Mouse (Mus musculus) kidney, embryonic 15.5 days (tissue): ENCODE results near the gene Pgm3. TPM values are rescaled to one million over a fixed set of nuclear protein-coding genes. Genes with fewer than 3 reads are reported as not detected.
"Not testable (repeated sequence)": the region's sequence is repeated elsewhere in the genome, so short reads cannot be mapped to it uniquely, and the experiment has no call there.

Source experiments
- ATAC-seq: fragments of 200-750 bp; cut with Nextera tagmentation; replicated peaks from 2 replicates; pipeline ENCODE4 v1.8.0; 2017; ENCODE audit warnings: moderate TSS enrichment; ENCODE audit not compliant: low FRiP score
- H3K27ac ChIP-seq: fragments of 300-500 bp; sonication (generic); 2 replicates; pipeline ENCODE4 v1.5.1; 2015; ENCODE audit warnings: mild to moderate bottlenecking, inconsistent platforms
- H3K27me3 ChIP-seq: fragments of 300-500 bp; sonication (generic); 2 replicates; pipeline ENCODE4 v1.6.1; 2015; ENCODE audit warnings: inconsistent platforms
- H3K36me3 ChIP-seq: fragments of 300-500 bp; sonication (generic); 2 replicates; pipeline ENCODE4 v1.6.1; 2015; ENCODE audit warnings: inconsistent platforms
- H3K4me1 ChIP-seq: fragments of 300-500 bp; sonication (generic); 2 replicates; pipeline ENCODE4 v1.6.1; 2015; ENCODE audit warnings: inconsistent platforms
- H3K4me2 ChIP-seq: fragments of 300-500 bp; sonication (generic); 2 replicates; pipeline ENCODE4 v1.6.1; 2015; ENCODE audit warnings: moderate library complexity, mild to moderate bottlenecking, inconsistent platforms
- H3K4me3 ChIP-seq: fragments of 300-500 bp; sonication (generic); replicated peaks from 2 replicates; pipeline ENCODE4 v1.5.1; 2015; ENCODE audit warnings: mild to moderate bottlenecking, inconsistent platforms
- H3K9ac ChIP-seq: fragments of 300-500 bp; sonication (generic); 2 replicates; pipeline ENCODE4 v1.6.1; 2015; ENCODE audit warnings: mild to moderate bottlenecking, inconsistent platforms
- H3K9me3 ChIP-seq: fragments of 300-500 bp; sonication (generic); replicated peaks from 2 replicates; pipeline ENCODE4 v1.6.1; 2016; ENCODE audit warnings: inconsistent platforms
- WGBS: fragments of 180-500 bp; shearing (Covaris S2); methylation state at CpG from one replicate; pipeline ENCODE4 v1.1.7; 2015; ENCODE audit warnings: mixed read lengths; 5-methylcytosine and 5-hydroxymethylcytosine counted together
- polyA plus RNA-seq: library from polyadenylated mRNA; unstranded; fragments of >200 nt; fragmentation: Nextera tagmentation; extraction: Ambion mirVana; gene quantifications from 2 replicates; pipeline ENCODE4 v1.2.1, GENCODE M21; 2015

The Pgm3 gene
- 40.0 and 40.6 TPM in 2 replicates for polyA plus RNA-seq

DNA sequence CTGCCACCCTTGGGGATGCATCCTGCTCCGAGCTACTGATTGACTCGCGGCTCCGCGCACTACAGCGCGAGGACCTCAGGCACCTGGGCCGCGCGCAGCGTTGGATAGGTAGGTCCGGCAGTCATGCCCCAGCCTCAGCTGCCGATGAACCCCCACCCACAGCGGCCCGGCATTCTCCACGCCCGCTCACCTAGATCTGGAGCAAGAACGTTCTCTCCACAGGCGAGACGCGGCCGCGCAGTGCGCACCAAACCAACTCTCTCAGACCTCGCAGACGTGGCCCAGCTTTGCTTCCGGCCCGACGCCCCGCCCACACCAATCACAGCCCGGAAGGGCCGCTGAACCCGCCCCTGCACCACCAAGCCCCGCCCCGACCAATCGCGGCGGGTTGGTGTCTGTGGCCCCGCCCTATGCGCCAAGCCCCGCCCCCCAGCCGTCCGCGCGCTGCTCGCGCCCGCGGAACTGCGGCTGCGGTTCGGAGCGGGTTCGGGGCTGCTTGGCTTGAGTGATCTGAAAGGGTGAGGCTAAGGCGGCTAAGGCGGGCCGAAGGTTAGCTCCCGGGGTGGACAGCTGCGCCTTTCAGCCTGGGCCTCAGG is at the start of gene Pgm3, which contains the start of gene Rwdd2a:
TSS of gene Pgm3 (minus strand) at position 303 of the 596 bp plus-strand sequence.
TSS of gene Rwdd2a (plus strand) at position 452 of the 596 bp plus-strand sequence.
- no peaks in the 10 kb centered on the region for H3K9me3 ChIP-seq
- H3K4me1 ChIP-seq, result peaks cover 18% of the 10 kb centered on the region
- ATAC-seq, result peak; percentile 98
- peaks cover 29% of the 10 kb centered on the region for H3K36me3 ChIP-seq
- WGBS, result 0% methylated on average over 56 of the region's 59 CpGs
- peak within 1 kb of the TSS; percentile 88 for H3K27ac ChIP-seq
- H3K27me3 ChIP-seq, result no peaks in the 10 kb centered on the region
- H3K4me2 ChIP-seq, result peak within 1 kb of the TSS; percentile 100
- H3K4me3 ChIP-seq, result peak within 1 kb of the TSS; percentile 75
- peak within 1 kb of the TSS; percentile 61 for H3K9ac ChIP-seq

DNA sequence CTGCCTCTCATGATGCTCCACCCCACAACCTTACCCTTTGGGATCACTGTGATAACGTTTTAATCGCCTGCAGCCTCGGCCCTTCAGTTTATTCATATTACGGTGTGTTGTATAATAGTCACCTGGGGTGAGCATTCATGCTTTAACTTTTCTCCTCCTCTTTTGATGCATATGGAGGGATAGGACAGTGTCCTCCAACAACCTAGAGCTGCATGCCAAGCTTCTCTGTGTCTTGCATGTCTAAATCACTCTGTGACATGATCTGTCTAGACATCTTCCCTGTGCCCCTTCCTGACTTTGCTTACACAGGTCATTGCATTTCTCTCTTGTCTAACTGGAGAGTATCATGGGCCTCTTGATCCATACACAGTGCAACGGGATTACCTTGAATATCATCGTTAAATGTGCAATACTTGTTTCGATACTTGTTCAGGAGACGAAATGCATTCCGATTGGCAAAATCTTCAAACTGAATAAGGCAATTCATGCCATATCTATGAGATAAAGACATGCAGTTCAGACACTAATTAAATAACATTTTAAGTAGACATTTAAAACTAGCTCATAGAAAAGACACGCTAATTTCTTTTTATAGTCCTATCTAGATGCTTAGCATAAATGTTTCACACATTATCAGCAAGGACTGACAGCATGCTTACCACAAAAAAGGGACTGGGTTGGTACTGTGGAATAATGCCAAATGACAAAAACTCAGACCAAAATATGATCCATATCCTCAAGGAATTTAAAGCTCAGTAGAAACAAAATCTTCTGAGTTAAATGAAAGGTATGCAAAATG is 47.9 kb upstream of the Pgm3 start:
- WGBS, result 78% methylated on average over 10 of the region's 10 CpGs
- Histone ChIP-seq H3K36me3 (no peaks in the 10 kb centered on the region), H3K4me3 (no peak overlapping the region), H3K27me3 (no peaks in the 10 kb centered on the region), H3K4me2 (no peak overlapping the region), H3K9ac (no peak overlapping the region), H3K9me3 (no peaks in the 10 kb centered on the region), H3K27ac (no peak overlapping the region), H3K4me1 (no peaks in the 10 kb centered on the region)
- ATAC-seq, result no peak

DNA sequence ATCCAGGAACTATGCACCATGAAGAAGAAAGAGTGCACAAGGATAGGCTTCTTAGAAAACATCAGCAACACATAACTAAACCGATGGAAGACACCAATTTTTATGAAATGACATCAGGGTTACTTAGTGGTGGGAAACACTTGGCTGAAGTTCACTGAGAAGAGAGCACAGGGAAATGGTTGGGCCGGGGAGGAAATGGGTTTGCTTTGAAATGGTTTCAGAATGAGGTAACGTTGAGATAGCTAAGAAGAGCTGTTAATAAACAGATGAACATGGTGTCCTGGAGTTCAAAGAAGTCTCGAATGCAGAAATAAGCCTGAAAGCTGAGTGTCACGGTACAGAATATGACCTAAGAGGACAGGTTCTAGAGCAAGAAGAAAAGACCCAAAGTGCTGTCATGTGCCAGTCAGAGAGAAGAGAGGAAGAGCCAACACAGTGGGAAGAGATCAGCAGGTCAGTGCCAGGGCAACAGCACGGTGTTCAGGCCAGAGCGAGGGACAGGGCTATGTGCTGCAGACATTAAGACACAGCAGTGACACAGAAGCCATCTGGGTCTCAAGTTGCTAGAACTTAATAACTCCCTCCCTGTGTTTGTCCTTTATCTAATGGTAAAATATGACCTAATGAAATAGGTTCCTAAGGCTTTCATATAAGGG is 46.3 kb upstream of the Pgm3 start:
- Histone ChIP-seq H3K4me3 (no peak overlapping the region), H3K9ac (no peak overlapping the region), H3K27ac (no peak overlapping the region), H3K9me3 (no peaks in the 10 kb centered on the region), H3K4me2 (no peak overlapping the region), H3K27me3 (no peaks in the 10 kb centered on the region), H3K36me3 (no peaks in the 10 kb centered on the region), H3K4me1 (no peaks in the 10 kb centered on the region)
- WGBS, result 68% methylated on average over 7 of the region's 7 CpGs
- no peak for ATAC-seq

DNA sequence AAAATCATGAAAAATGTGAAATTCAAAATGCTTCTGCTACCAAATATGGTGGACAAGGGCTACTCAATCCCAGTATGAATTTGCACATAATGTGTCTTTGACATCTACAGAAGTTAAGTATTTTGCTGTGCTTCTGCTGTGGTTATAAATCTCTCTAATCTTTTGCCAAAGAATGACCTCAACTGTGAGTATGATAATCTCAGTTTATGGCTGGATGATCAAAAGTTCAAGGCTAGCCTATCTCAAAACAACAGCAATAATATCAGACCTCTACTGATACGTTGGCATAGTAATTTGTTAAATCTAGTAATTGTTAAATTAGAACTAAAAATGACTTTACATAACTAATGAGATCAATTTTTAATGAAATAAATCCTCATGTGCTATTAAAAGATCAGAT is 44.1 kb upstream of the Pgm3 start:
- no peak overlapping the region for H3K9ac ChIP-seq
- no peak overlapping the region for H3K4me3 ChIP-seq
- no peaks in the 10 kb centered on the region for H3K27me3 ChIP-seq
- no peaks in the 10 kb centered on the region for H3K36me3 ChIP-seq
- no peaks in the 10 kb centered on the region for H3K4me1 ChIP-seq
- ATAC-seq, result no peak
- no peaks in the 10 kb centered on the region for H3K9me3 ChIP-seq
- WGBS, result 74% methylated on average over 1 of the region's 1 CpGs
- H3K4me2 ChIP-seq, result no peak overlapping the region
- H3K27ac ChIP-seq, result no peak overlapping the region

DNA sequence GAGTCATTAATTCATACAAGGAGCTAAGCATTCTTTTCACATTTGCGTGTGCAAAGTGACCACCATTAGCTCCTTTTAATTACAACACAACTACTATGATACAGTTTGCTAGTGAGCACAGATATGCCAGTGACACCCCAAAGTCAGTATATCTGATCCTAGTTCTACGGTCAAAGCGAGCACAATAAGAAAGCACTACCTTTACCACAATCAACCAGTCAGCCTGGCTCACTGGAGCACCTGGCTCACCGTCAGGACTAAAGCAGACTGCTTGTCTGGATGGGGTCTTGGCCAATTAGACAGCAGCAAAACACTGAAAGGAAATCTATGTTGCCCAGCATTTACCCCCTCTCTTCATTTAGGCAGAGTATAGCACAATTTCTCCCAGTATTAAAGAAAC is 40.4 kb upstream of the Pgm3 start:
- ATAC-seq, result no peak
- no peak overlapping the region for H3K27ac ChIP-seq

DNA sequence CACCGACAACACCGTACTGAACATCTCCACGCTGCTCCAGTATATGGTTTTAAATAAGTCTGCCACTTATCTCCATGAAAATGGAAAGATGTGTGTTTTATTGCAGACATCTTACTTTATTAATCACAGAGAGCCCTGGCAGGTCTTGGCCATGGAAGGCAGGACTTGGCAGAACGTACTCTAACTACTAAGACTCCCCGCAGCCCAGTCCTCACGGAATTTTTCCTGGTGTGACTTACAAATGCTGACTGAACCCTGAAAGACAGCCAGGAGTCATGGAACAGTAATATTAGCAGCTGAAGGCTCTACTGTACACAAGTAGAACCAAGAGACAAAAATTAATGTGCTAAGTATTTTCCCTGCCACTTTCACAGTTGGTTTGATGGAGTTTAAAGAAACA is 34.1 kb upstream of the Pgm3 start:
- Histone ChIP-seq H3K27me3 (no peaks in the 10 kb centered on the region), H3K27ac (no peak overlapping the region), H3K9ac (no peak overlapping the region), H3K4me1 (no peaks in the 10 kb centered on the region), H3K9me3 (no peaks in the 10 kb centered on the region), H3K4me2 (no peak overlapping the region), H3K36me3 (no peaks in the 10 kb centered on the region), H3K4me3 (no peak overlapping the region)
- 85% methylated on average over 6 of the region's 6 CpGs for WGBS
- no peak for ATAC-seq

More for the DNA sequence above, 40.4 kb upstream of the Pgm3 start:
- Histone ChIP-seq H3K4me3 (no peak overlapping the region), H3K27me3 (no peaks in the 10 kb centered on the region), H3K9me3 (no peaks in the 10 kb centered on the region), H3K9ac (no peak overlapping the region), H3K36me3 (no peaks in the 10 kb centered on the region), H3K4me1 (no peaks in the 10 kb centered on the region), H3K4me2 (no peak overlapping the region)
- 91% methylated on average over 4 of the region's 4 CpGs for WGBS

DNA sequence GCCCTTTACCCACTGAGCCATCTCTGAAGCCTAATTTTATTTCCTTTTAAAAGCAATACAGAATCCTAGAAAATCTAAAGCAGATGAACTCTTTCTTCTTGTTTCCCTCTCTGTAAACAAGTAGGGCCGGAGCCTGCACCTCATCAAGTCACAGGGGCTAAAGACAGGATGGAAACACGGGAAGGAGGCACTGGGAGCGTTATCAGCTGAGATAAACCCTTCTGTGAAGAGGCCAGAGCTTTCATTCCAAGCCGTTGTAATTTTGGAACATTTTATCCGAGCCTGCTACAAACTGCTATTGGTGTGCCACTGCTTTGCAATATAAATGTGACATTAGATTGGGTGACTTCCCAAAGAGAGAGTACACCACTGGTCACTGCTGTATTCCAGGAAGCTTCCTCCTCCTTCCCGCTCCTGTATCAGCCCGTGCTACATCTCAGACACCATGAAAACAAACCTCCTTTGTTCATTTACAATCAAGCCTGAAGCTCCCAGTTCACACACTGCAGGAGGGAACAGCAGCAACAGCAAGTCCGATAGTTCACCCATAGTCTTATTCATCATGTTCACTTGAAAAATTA is 28.2 kb upstream of the Pgm3 start:
- no peak overlapping the region for H3K9ac ChIP-seq
- H3K36me3 ChIP-seq, result no peaks in the 10 kb centered on the region
- no peak overlapping the region for H3K27ac ChIP-seq
- ATAC-seq, result no peak
- no peaks in the 10 kb centered on the region for H3K4me1 ChIP-seq
- no peaks in the 10 kb centered on the region for H3K27me3 ChIP-seq
- H3K4me2 ChIP-seq, result no peak overlapping the region
- no peak overlapping the region for H3K4me3 ChIP-seq
- 67% methylated on average over 8 of the region's 8 CpGs for WGBS
- H3K9me3 ChIP-seq, result no peaks in the 10 kb centered on the region

DNA sequence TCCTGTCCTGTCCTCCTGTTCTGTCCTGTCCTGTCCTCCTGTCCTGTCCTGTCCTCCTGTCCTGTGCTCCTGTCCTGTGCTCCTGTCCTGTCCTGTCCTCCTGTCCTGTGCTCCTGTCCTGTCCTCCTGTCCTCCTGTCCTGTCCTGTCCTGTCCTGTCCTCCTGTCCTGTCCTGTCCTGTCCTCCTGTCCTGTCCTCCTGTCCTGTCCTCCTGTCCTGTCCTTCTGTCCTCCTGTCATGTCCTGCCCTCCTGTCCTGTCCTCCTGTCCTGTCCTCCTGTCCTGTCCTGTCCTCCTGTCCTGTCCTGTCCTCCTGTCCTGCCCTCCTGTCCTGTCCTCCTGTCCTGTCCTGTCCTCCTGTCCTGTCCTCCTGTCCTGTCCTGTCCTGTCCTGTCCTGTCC is 25.3 kb upstream of the Pgm3 start:
- ATAC-seq, H3K9me3 ChIP-seq, H3K4me1 ChIP-seq, H3K9ac ChIP-seq, H3K27me3 ChIP-seq, H3K4me2 ChIP-seq, H3K36me3 ChIP-seq, H3K27ac ChIP-seq, H3K4me3 ChIP-seq: not testable (repeated sequence)

DNA sequence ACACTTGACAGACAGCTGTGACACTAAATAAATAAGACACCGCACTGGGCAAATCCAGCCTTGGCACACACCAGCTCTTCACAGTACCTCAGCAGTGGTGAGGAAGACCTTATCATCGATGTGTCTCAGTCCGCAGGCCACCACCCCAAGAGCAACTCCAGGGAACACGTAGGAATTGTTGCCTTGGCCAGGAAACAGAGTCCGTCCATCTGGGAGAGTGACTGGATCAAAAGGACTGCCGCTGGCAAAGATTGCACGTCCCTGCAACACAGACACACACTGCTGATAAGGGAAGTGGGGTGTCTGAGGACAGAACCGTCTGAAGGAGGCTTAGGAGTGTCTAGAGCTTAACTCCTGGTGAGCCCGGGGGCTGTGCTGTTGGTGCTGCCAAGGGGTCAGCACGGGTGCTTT is 22.7 kb upstream of the Pgm3 start:
- H3K27ac ChIP-seq, H3K4me1 ChIP-seq, H3K9ac ChIP-seq, H3K27me3 ChIP-seq, ATAC-seq, H3K4me2 ChIP-seq, H3K4me3 ChIP-seq, H3K9me3 ChIP-seq, H3K36me3 ChIP-seq: not testable (repeated sequence)
- WGBS, result 66% methylated on average over 10 of the region's 10 CpGs

DNA sequence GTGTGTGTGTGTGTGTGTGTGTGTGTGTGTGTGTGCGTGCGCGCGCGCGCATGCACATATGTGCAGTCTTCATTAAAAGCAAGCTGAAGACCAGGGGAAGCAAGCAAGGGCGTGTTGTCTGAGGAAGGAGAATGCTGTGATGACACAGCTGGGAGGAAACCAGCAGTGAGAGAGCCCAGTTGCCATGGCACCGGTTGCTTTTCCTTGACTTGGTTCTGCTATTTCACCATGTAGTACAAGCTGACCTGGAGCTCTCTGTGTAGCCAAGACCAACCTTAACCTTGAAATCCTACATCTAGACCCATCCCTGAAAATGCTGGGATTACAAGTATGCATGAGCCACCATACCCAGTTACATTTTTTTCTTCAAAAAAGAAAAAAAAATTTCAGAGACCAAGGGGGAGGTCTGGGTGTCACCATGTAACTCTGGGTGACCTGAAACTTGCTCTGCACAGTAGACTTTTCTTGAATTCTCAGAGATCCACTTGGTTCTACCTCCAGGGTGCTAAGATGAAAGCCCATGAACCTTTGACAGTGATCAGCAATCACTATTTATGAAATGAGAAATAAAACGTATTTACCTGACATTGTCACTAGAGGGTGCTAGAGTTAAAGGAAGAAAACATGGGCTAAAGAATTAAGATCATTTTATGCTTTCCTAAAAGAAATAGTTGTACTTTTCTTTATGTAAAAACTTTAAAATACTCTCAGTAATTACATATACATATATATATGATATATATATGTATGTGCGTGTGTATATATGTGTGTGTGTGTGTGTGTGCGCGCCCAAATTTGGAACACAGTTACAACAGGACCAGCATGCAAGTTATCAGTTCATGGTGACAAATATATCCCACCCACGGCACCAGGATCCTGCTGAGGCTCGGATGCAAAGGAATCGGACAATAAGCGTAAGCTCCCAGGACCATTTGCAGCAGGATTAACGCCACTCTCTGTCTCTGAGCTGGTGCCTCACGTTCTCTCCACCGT is 21.3 kb upstream of the Pgm3 start:
- H3K36me3 ChIP-seq, result no peaks in the 10 kb centered on the region

DNA sequence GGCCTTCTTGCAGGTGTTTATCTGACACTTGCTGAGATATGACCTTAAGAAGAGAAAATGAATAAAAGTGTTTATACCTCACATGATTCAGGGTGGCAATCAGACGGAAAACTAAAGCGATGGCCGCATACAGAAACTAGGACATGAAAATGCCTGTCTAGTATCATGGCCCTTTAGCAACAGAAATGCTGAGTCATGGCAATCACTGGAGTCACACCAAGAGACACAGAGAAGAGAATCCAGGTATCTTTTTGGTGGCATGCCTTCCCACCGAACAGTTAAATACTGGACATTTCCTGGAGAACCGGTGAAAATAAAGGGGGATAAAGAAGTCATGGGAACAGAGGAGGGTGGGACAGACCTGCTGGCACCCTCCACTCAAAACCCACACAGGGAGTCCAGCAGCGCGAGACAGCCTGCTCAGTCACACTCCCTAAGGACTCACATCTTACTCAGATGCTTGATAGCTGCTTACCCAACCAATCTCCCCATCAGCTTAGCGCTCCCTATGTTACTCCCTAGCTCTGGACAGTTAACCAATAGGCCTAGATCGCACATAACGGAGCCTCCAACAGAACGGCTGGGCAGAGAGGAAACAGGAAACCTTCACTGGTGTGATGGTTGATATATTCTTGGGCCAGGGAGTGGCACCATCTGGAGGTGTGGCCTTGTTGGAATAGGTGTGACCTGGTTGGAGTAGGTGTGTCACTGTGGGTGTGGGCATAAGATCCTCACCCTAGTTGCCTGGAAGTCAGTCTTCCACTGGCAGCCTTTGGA is 15.6 kb upstream of the Pgm3 start:
- H3K9me3 ChIP-seq, result no peaks in the 10 kb centered on the region
- no peak overlapping the region for H3K27ac ChIP-seq
- no peak overlapping the region for H3K4me3 ChIP-seq
- WGBS, result 88% methylated on average over 11 of the region's 11 CpGs
- ATAC-seq, result no peak
- no peaks in the 10 kb centered on the region for H3K27me3 ChIP-seq
- H3K9ac ChIP-seq, result no peak overlapping the region
- H3K4me2 ChIP-seq, result no peak overlapping the region
- no peaks in the 10 kb centered on the region for H3K36me3 ChIP-seq
- no peaks in the 10 kb centered on the region for H3K4me1 ChIP-seq

More for the DNA sequence above, 21.3 kb upstream of the Pgm3 start:
- Histone ChIP-seq H3K4me3 (no peak overlapping the region), H3K4me1 (no peaks in the 10 kb centered on the region), H3K9me3 (no peaks in the 10 kb centered on the region), H3K4me2 (no peak overlapping the region), H3K9ac (no peak overlapping the region), H3K27ac (no peak overlapping the region), H3K27me3 (no peaks in the 10 kb centered on the region)
- WGBS, result 79% methylated on average over 19 of the region's 19 CpGs
- ATAC-seq, result no peak
